In genomic region chr1:79629726-79630125, GRCm38 (mm10) we compare ENCODE assay signal across 12 mouse cellular contexts.
"Had no signal": no experiment of that assay in that cellular context is flagged by ENCODE, and none has a peak within 500 bp of the region (broad histone marks: within the 10 kb centered on the region; RNA-seq: fewer than 3 reads in every experiment).

No protein-coding gene starts in this region.

- ATAC-seq: intestine, embryonic 16.5 days; midbrain, embryonic 16.5 days had no signal

- DNase-seq: kidney, adult 2 months; kidney, postnatal 14 days; liver; lung, adult 2 months; lung, postnatal 10 days; lung, postnatal 4 days; right cerebral cortex, adult 18-20 months; right cerebral cortex, postnatal 25 days; thymus, adult 2 months; thymus, postnatal 4 days had no signal
